Mouse (Mus musculus): ENCODE results near the gene Tnfsf9. TPM values are rescaled to one million over a fixed set of nuclear protein-coding genes. Genes with fewer than 3 reads are reported as not detected.
A peak's percentile ranks its signal among the peaks of the same experiment; 100 is the strongest.

Tnfsf9 gene
- polyA plus RNA-seq, 1 experiment = 0.79 TPM

GRCm38 (mm10) chr17:57081234-57081842 lies 23.8 kb upstream of the Tnfsf9 start:
- H3K27ac ChIP-seq (replicated peaks; ENCODE audit: low read depth, low read length) = no peak overlapping the region
- H3K4me3 ChIP-seq (ENCODE audit: insufficient read depth, low read depth, low read length) = no peak overlapping the region
- no peaks in the 10 kb centered on the region for H3K4me1 ChIP-seq (ENCODE audit: control insufficient read depth, insufficient read depth, insufficient read length, low read length)

- no peak overlapping the region for H3K27ac ChIP-seq (replicated peaks; ENCODE audit: low read depth, low read length)
Observed at GRCm38 (mm10) chr17:57082481-57082880, 22.6 kb upstream of the Tnfsf9 start.

GRCm38 (mm10) chr17:57085970-57086757 lies 19.0 kb upstream of the Tnfsf9 start:
- H3K4me3 ChIP-seq (ENCODE audit: insufficient read depth, low read depth, low read length) = no peak overlapping the region
- H3K4me1 ChIP-seq (ENCODE audit: control insufficient read depth, insufficient read depth, insufficient read length, low read length) = no peaks in the 10 kb centered on the region
- no peak overlapping the region for H3K27ac ChIP-seq (replicated peaks; ENCODE audit: low read depth, low read length)

More at GRCm38 (mm10) chr17:57082481-57082880, 22.6 kb upstream of the Tnfsf9 start:
- H3K4me1 ChIP-seq (ENCODE audit: control insufficient read depth, insufficient read depth, insufficient read length, low read length) = no peaks in the 10 kb centered on the region
- no peak overlapping the region for H3K4me3 ChIP-seq (ENCODE audit: insufficient read depth, low read depth, low read length)

- Histone ChIP-seq H3K4me1 (ENCODE audit: control insufficient read depth, insufficient read depth, insufficient read length, low read length) (no peaks in the 10 kb centered on the region), H3K27ac (replicated peaks; ENCODE audit: low read depth, low read length) (no peak within 1 kb of the TSS), H3K4me3 (ENCODE audit: insufficient read depth, low read depth, low read length) (peak within 1 kb of the TSS; percentile 32)
Observed at GRCm38 (mm10) chr17:57087049-57087832, 17.9 kb upstream of the Tnfsf9 start, which contains the start of gene Tubb4a. Gene Tubb4a, minus strand, starts transcription at chr17:57087782.

- no peak overlapping the region for H3K4me3 ChIP-seq (ENCODE audit: insufficient read depth, low read depth, low read length)
- H3K4me1 ChIP-seq (ENCODE audit: control insufficient read depth, insufficient read depth, insufficient read length, low read length) = no peaks in the 10 kb centered on the region
- H3K27ac ChIP-seq (replicated peaks; ENCODE audit: low read depth, low read length) = no peak overlapping the region
Observed at GRCm38 (mm10) chr17:57094222-57094621, 10.9 kb upstream of the Tnfsf9 start.

GRCm38 (mm10) chr17:57095855-57096622 lies 9.1 kb upstream of the Tnfsf9 start:
- H3K4me3 ChIP-seq (ENCODE audit: insufficient read depth, low read depth, low read length) = peak overlapping the region; percentile 46
- H3K4me1 ChIP-seq (ENCODE audit: control insufficient read depth, insufficient read depth, insufficient read length, low read length) = no peaks in the 10 kb centered on the region
- H3K27ac ChIP-seq (replicated peaks; ENCODE audit: low read depth, low read length) = no peak overlapping the region

GRCm38 (mm10) chr17:57096623-57096920 lies 8.6 kb upstream of the Tnfsf9 start:
- Histone ChIP-seq H3K4me3 (ENCODE audit: insufficient read depth, low read depth, low read length) (peak overlapping the region; percentile 46), H3K27ac (replicated peaks; ENCODE audit: low read depth, low read length) (no peak overlapping the region), H3K4me1 (ENCODE audit: control insufficient read depth, insufficient read depth, insufficient read length, low read length) (no peaks in the 10 kb centered on the region)

- Histone ChIP-seq H3K27ac (replicated peaks; ENCODE audit: low read depth, low read length) (no peak overlapping the region), H3K4me1 (ENCODE audit: control insufficient read depth, insufficient read depth, insufficient read length, low read length) (no peaks in the 10 kb centered on the region), H3K4me3 (ENCODE audit: insufficient read depth, low read depth, low read length) (no peak overlapping the region)
Observed at GRCm38 (mm10) chr17:57098321-57098720, 6.8 kb upstream of the Tnfsf9 start.

- H3K27ac ChIP-seq (replicated peaks; ENCODE audit: low read depth, low read length) = no peak overlapping the region
- no peak overlapping the region for H3K4me3 ChIP-seq (ENCODE audit: insufficient read depth, low read depth, low read length)
- peaks cover 2% of the 10 kb centered on the region; the same call in 1 of the 2 replicates for H3K4me1 ChIP-seq (ENCODE audit: control insufficient read depth, insufficient read depth, insufficient read length, low read length)
Observed at GRCm38 (mm10) chr17:57099629-57100325, 5.3 kb upstream of the Tnfsf9 start.

GRCm38 (mm10) chr17:57102276-57102675 lies 2.8 kb upstream of the Tnfsf9 start:
- H3K4me1 ChIP-seq (ENCODE audit: control insufficient read depth, insufficient read depth, insufficient read length, low read length) = peaks cover 2% of the 10 kb centered on the region; the same call in 1 of the 2 replicates
- H3K4me3 ChIP-seq (ENCODE audit: insufficient read depth, low read depth, low read length) = no peak overlapping the region
- H3K27ac ChIP-seq (replicated peaks; ENCODE audit: low read depth, low read length) = no peak overlapping the region

- no peak overlapping the region for H3K27ac ChIP-seq (replicated peaks; ENCODE audit: low read depth, low read length)
- peaks cover 2% of the 10 kb centered on the region; the same call in 1 of the 2 replicates for H3K4me1 ChIP-seq (ENCODE audit: control insufficient read depth, insufficient read depth, insufficient read length, low read length)
- H3K4me3 ChIP-seq (ENCODE audit: insufficient read depth, low read depth, low read length) = peak overlapping the region; percentile 63
Observed at GRCm38 (mm10) chr17:57104496-57104895, 629 bp upstream of the Tnfsf9 start.

GRCm38 (mm10) chr17:57106035-57106368 lies 877 bp downstream of the Tnfsf9 start:
- Histone ChIP-seq H3K4me1 (ENCODE audit: control insufficient read depth, insufficient read depth, insufficient read length, low read length) (peaks cover 2% of the 10 kb centered on the region; the same call in 1 of the 2 replicates), H3K27ac (replicated peaks; ENCODE audit: low read depth, low read length) (no peak overlapping the region), H3K4me3 (ENCODE audit: insufficient read depth, low read depth, low read length) (no peak overlapping the region)

- H3K4me1 ChIP-seq (ENCODE audit: control insufficient read depth, insufficient read depth, insufficient read length, low read length) = peaks cover 2% of the 10 kb centered on the region; the same call in 1 of the 2 replicates
- no peak overlapping the region for H3K4me3 ChIP-seq (ENCODE audit: insufficient read depth, low read depth, low read length)
- H3K27ac ChIP-seq (replicated peaks; ENCODE audit: low read depth, low read length) = no peak overlapping the region
Observed at GRCm38 (mm10) chr17:57107064-57107463, 1.9 kb downstream of the Tnfsf9 start.

GRCm38 (mm10) chr17:57108040-57108665 lies 3.0 kb downstream of the Tnfsf9 start:
- Histone ChIP-seq H3K4me3 (ENCODE audit: insufficient read depth, low read depth, low read length) (no peak overlapping the region), H3K4me1 (ENCODE audit: control insufficient read depth, insufficient read depth, insufficient read length, low read length) (peaks cover 2% of the 10 kb centered on the region; the same call in 1 of the 2 replicates), H3K27ac (replicated peaks; ENCODE audit: low read depth, low read length) (no peak overlapping the region)

All from brown adipose tissue, adult 24 weeks (tissue).